Mouse (Mus musculus): ENCODE data around the gene Prkaca. TPM values are rescaled to one million over a fixed set of nuclear protein-coding genes. Genes with fewer than 3 reads are reported as not detected.

The Prkaca gene
- polyA plus RNA-seq, 1 experiment = 75.1 TPM

GRCm38 (mm10) chr8:83976779-83977350 is 4.1 kb downstream of the Prkaca start:
- H3K27me3 ChIP-seq (ENCODE audit: control insufficient read depth, insufficient read depth, insufficient read length) = no peaks in the 10 kb centered on the region
- peaks cover 49% of the 10 kb centered on the region for H3K79me2 ChIP-seq (ENCODE audit: control insufficient read depth, insufficient read depth)
- TF ChIP-seq USF1 (IDR thresholded peaks at IDR 0.05; ENCODE audit: low read depth) (no peak), MAX (IDR thresholded peaks at IDR 0.05) (no peak), FOSL1 (IDR thresholded peaks at IDR 0.05; ENCODE audit: insufficient read depth, low read length, poor library complexity, severe bottlenecking) (no peak), MYOG (IDR thresholded peaks at IDR 0.05; ENCODE audit: control insufficient read depth, extremely low read depth, insufficient read length) (no peak), CEBPB (IDR thresholded peaks at IDR 0.05; ENCODE audit: low read depth) (no peak), CTCF (IDR thresholded peaks at IDR 0.05; ENCODE audit: control insufficient read depth, insufficient read depth, insufficient read length) (no peak)
- no peak overlapping the region for H3ac ChIP-seq (ENCODE audit: control insufficient read depth, insufficient read length, low read depth)
- H3K79me3 ChIP-seq (ENCODE audit: low read depth) = peaks cover 7% of the 10 kb centered on the region
- peaks cover 18% of the 10 kb centered on the region for H3K36me3 ChIP-seq (ENCODE audit: control insufficient read depth, insufficient read depth)
- H3K4me3 ChIP-seq (ENCODE audit: insufficient read depth, poor library complexity, severe bottlenecking) = no peak overlapping the region

- TF ChIP-seq USF1 (IDR thresholded peaks at IDR 0.05; ENCODE audit: low read depth) (no peak), MYOG (IDR thresholded peaks at IDR 0.05; ENCODE audit: control insufficient read depth, extremely low read depth, insufficient read length) (no peak), MAX (IDR thresholded peaks at IDR 0.05) (no peak), MYOD1 (IDR thresholded peaks at IDR 0.05; ENCODE audit: control insufficient read depth, insufficient read length, low read depth) (no peak), CEBPB (IDR thresholded peaks at IDR 0.05; ENCODE audit: low read depth) (no peak), CTCF (IDR thresholded peaks at IDR 0.05; ENCODE audit: control insufficient read depth, insufficient read depth, insufficient read length) (no peak), FOSL1 (IDR thresholded peaks at IDR 0.05; ENCODE audit: insufficient read depth, low read length, poor library complexity, severe bottlenecking) (no peak)
- Histone ChIP-seq H3ac (ENCODE audit: control insufficient read depth, insufficient read length, low read depth) (no peak overlapping the region), H3K4me3 (ENCODE audit: insufficient read depth, poor library complexity, severe bottlenecking) (no peak overlapping the region), H3K27me3 (ENCODE audit: control insufficient read depth, insufficient read depth, insufficient read length) (no peaks in the 10 kb centered on the region), H3K79me2 (ENCODE audit: control insufficient read depth, insufficient read depth) (peaks cover 49% of the 10 kb centered on the region), H3K36me3 (ENCODE audit: control insufficient read depth, insufficient read depth) (peaks cover 25% of the 10 kb centered on the region), H3K79me3 (ENCODE audit: low read depth) (peaks cover 7% of the 10 kb centered on the region)
These were observed 4.9 kb downstream of the Prkaca start for GRCm38 (mm10) chr8:83977646-83978045.

GRCm38 (mm10) chr8:83978200-83978599 is 5.4 kb downstream of the Prkaca start:
- no peak overlapping the region for H3K4me3 ChIP-seq (ENCODE audit: insufficient read depth, poor library complexity, severe bottlenecking)
- H3K36me3 ChIP-seq (ENCODE audit: control insufficient read depth, insufficient read depth) = peaks cover 25% of the 10 kb centered on the region
- H3ac ChIP-seq (ENCODE audit: control insufficient read depth, insufficient read length, low read depth) = no peak overlapping the region
- TF ChIP-seq MAX (IDR thresholded peaks at IDR 0.05) (no peak), CEBPB (IDR thresholded peaks at IDR 0.05; ENCODE audit: low read depth) (no peak), FOSL1 (IDR thresholded peaks at IDR 0.05; ENCODE audit: insufficient read depth, low read length, poor library complexity, severe bottlenecking) (no peak), CTCF (IDR thresholded peaks at IDR 0.05; ENCODE audit: control insufficient read depth, insufficient read depth, insufficient read length) (no peak), MYOG (IDR thresholded peaks at IDR 0.05; ENCODE audit: control insufficient read depth, extremely low read depth, insufficient read length) (no peak), MYOD1 (IDR thresholded peaks at IDR 0.05; ENCODE audit: control insufficient read depth, insufficient read length, low read depth) (no peak), USF1 (IDR thresholded peaks at IDR 0.05; ENCODE audit: low read depth) (no peak)
- H3K79me3 ChIP-seq (ENCODE audit: low read depth) = peaks cover 7% of the 10 kb centered on the region
- peaks cover 47% of the 10 kb centered on the region for H3K79me2 ChIP-seq (ENCODE audit: control insufficient read depth, insufficient read depth)
- H3K27me3 ChIP-seq (ENCODE audit: control insufficient read depth, insufficient read depth, insufficient read length) = no peaks in the 10 kb centered on the region

GRCm38 (mm10) chr8:83980250-83980649 is 7.5 kb downstream of the Prkaca start:
- no peak overlapping the region for H3ac ChIP-seq (ENCODE audit: control insufficient read depth, insufficient read length, low read depth)
- no peak overlapping the region for H3K4me3 ChIP-seq (ENCODE audit: insufficient read depth, poor library complexity, severe bottlenecking)
- H3K79me2 ChIP-seq (ENCODE audit: control insufficient read depth, insufficient read depth) = peaks cover 27% of the 10 kb centered on the region
- H3K36me3 ChIP-seq (ENCODE audit: control insufficient read depth, insufficient read depth) = peaks cover 25% of the 10 kb centered on the region
- H3K79me3 ChIP-seq (ENCODE audit: low read depth) = peaks cover 2% of the 10 kb centered on the region
- TF ChIP-seq FOSL1 (IDR thresholded peaks at IDR 0.05; ENCODE audit: insufficient read depth, low read length, poor library complexity, severe bottlenecking) (no peak), MAX (IDR thresholded peaks at IDR 0.05) (no peak), MYOG (IDR thresholded peaks at IDR 0.05; ENCODE audit: control insufficient read depth, extremely low read depth, insufficient read length) (no peak), MYOD1 (IDR thresholded peaks at IDR 0.05; ENCODE audit: control insufficient read depth, insufficient read length, low read depth) (no peak), USF1 (IDR thresholded peaks at IDR 0.05; ENCODE audit: low read depth) (no peak), CTCF (IDR thresholded peaks at IDR 0.05; ENCODE audit: control insufficient read depth, insufficient read depth, insufficient read length) (no peak)
- H3K27me3 ChIP-seq (ENCODE audit: control insufficient read depth, insufficient read depth, insufficient read length) = no peaks in the 10 kb centered on the region

GRCm38 (mm10) chr8:83980845-83981244 is 8.1 kb downstream of the Prkaca start:
- Histone ChIP-seq H3ac (ENCODE audit: control insufficient read depth, insufficient read length, low read depth) (no peak overlapping the region), H3K79me3 (ENCODE audit: low read depth) (peaks cover 2% of the 10 kb centered on the region), H3K79me2 (ENCODE audit: control insufficient read depth, insufficient read depth) (peaks cover 21% of the 10 kb centered on the region), H3K4me3 (ENCODE audit: insufficient read depth, poor library complexity, severe bottlenecking) (no peak overlapping the region), H3K36me3 (ENCODE audit: control insufficient read depth, insufficient read depth) (peaks cover 25% of the 10 kb centered on the region), H3K27me3 (ENCODE audit: control insufficient read depth, insufficient read depth, insufficient read length) (no peaks in the 10 kb centered on the region)
- no peak for TF ChIP-seq MAX (IDR thresholded peaks at IDR 0.05)
- no peak for TF ChIP-seq MYOG (IDR thresholded peaks at IDR 0.05; ENCODE audit: control insufficient read depth, extremely low read depth, insufficient read length)
- TF ChIP-seq CTCF (IDR thresholded peaks at IDR 0.05; ENCODE audit: control insufficient read depth, insufficient read depth, insufficient read length) = no peak
- TF ChIP-seq MYOD1 (IDR thresholded peaks at IDR 0.05; ENCODE audit: control insufficient read depth, insufficient read length, low read depth) = no peak
- no peak for TF ChIP-seq USF1 (IDR thresholded peaks at IDR 0.05; ENCODE audit: low read depth)
- no peak for TF ChIP-seq FOSL1 (IDR thresholded peaks at IDR 0.05; ENCODE audit: insufficient read depth, low read length, poor library complexity, severe bottlenecking)
- TF ChIP-seq CEBPB (IDR thresholded peaks at IDR 0.05; ENCODE audit: low read depth) = no peak
